Mouse (Mus musculus): Measurements from ENCODE around the gene Mif4gd.

The Mif4gd gene

GRCm38 (mm10) chr11:115564064-115564809, 48.5 kb downstream of the Mif4gd start, which contains the start of gene Nup85:
Nup85 (plus strand) TSS chr11:115564434.
- peak; percentile 97 for DNase-seq (ENCODE audit: low spot score)

- DNase-seq (ENCODE audit: low spot score): no peak
Measured at GRCm38 (mm10) chr11:115563406-115563805, 49.4 kb downstream of the Mif4gd start.

Measured in urinary bladder, postnatal 25 days (tissue).